Mouse (Mus musculus) spleen, adult 18-20 months (tissue): Measurements from ENCODE around the gene Iqca.

Experiments
- DNase-seq, 2 experiments: peaks; one replicate each; pipeline ENCODE4 v3.0.0; 2022; ENCODE audit warnings: mixed read lengths in 2 of 2

Gene Iqca

DNA sequence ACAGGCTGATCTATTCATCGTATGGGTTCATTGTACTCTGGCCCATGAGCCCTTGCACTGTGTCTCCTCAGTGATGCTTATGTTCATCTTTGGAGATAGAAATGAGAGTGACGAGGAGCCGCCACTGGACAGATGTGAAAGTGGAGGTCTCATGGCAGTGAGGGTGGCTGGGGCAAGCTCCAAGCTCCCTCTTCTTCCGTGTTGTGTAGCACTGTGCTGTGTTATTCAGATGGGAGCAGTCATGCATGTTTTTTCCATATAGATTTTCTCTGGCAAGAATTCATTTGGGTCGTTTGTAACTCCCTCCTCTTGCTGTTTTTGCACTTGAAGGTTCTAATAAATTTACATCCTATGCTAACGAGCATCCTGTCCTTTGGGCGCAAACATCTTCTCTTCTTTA lies 21.2 kb downstream of the Iqca start:
- no peak for DNase-seq

DNA sequence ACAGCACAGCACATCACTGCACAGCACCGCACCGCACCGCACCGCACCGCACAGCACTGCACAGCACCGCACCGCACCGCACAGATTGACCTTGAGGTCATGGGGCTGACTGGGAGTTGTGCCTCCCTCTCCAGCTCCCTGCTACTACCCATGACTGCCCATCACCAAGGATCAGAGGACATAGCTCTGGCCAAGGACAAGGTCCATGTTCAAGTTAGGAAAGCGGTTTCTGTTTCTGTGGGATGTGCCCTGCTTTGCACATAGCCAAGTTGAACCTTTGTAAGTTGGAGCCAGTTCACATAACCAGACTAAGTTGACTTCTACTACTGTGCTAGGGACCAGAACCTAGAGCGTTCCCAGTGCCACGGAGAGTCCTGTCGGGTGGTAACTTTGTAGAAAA lies 28.6 kb downstream of the Iqca start:
- DNase-seq: no peak

DNA sequence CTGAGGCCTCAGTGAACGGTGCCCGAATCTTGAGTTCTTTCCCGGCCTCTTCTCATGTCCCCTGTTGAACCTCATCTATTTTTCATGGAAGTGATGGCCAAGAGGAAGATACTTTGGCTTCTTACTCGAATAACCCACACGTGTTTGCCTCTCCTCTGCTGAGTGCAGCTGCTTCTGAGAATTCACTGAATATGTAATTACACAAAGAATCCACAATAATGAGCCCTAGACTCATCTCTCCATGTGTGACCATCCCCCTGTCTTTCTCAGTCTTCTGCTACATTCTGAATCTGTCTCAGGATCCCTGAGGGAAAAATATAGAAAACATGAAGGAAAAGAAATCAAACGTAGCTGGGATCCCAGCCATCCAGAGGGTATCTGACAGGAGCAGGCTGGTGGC lies 32.5 kb downstream of the Iqca start:
- no peak for DNase-seq

DNA sequence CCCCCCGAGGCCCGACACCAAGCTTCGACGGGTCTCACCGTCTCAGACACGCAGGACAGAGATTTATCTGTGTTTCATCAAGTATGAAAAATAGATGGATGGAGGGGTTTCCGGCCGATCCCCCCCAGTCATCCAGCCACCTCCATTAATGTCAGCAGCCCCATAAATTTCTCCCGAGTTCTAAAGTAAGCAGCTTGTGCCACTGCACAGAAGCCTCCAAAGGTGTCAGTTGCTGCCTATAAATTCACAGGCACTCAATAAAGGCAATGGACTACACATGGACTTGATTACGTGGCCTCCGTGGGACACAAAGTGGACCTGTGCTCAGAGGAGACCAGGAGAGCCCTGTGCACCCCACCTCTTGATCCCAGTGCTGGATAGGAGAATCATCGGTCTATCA lies 34.0 kb downstream of the Iqca start:
- DNase-seq: no peak

DNA sequence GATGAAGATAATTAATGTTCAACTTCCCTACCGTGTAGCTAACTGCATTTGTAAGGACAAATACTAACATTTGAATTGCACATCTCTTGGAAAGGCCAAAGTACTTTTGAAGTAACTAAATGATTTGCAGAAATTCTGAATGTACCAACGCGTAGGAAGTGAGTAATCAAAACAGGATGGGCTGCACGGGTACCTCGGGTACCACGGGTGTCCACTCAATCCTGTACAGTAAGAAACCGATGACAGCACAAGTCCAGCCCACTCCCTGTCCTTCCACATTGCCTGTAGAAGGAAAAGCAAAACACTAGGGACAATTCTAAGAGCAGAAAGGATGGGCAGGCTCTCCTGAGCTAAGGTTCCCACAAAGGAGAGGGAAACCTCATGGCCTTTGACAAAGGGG lies 36.0 kb downstream of the Iqca start:
- DNase-seq: no peak

DNA sequence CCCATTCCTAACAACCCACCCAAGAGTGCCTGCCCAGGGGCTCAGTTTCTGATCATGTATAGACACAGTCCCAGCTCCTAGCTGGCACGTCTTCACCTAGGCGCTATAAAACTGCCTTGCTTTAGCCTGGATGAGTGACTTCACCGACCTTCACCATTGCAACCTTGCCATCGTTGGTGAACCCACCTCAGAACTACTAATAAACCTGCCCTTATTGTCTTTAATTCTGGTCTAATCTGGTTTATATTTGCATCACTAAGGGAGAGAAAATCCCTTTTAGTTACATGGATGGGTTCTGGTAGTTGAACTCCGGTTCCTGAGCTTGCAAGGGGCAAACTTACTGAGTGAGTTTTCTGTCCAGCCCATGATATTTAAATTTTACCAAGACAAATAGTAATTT lies 38.6 kb downstream of the Iqca start:
- DNase-seq: no peak

DNA sequence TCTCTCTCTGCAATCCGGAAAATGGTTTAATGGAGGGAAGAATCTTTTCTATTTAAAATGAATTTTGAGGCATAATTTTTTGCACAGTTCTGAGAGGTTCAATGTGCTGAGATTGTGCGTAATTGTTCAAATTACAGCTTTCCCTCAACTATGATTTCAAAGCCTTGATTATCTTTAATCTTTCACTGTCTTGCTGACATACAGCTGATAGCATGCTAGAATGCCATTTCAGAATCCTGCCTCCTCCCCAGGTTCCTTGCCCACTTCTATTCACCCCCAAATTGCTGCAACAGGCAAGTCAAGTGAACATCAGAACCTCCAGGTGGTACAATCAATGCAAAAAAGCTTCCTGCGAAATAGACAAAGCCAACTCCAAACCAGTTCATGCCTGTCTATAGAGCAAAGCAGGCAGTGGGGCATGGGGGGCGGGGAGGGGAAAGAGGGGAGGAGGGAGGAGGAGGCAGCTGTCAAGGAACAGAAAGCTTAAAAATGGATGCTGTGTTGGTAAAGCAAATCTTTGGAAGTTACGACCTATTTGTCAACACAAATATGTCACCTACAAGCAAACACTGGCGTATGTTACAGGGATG lies 39.5 kb downstream of the Iqca start:
- no peak for DNase-seq

DNA sequence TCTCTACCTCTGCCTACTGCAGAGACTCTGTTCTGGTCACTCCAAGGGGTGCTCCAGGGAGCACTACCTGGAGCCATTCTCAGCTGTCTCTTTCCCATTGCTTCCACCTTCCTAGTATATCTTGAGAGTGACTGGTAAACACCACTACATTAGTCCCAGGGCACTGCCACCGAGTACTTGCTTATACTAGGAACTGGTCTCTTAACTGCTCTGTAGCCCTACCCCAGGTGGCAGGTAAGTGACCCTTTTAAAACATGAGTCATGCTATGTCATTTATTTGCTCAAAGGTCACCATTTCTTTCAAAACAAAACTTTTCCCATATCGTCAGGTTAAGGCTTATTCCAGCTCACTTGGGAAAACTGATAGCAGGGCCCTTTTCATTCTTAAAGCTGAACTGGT lies 40.5 kb downstream of the Iqca start:
- no peak for DNase-seq

DNA sequence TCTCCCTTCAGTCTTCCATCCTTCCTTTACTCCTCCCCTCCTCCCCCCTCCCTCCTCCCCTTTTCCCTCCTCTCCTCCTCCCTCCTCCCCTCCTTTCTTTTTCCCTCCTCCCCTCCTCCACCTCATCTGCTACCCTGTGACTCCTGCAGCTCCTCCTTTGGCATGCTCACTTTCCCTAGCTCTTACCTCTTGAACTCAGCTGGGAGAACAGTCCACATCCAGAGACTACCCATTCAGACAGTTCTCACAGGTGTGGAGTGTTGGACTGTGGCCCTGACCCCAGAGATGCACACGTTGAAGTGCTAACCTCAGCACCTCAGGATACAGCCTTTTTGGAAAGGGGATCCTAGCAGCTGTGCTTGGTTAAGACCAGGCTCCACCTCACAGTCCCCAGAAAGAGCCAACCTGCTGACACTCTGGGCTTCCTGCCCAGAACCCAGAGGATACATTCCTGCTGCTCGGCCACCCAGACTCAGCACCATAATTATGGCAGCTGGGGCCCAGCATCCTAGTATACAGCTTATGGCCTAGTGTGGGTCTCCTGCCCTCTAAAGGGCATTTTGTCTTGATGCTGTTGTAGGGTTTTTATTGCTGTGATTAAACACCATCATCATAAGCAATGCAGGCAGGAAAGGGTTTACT lies 41.9 kb downstream of the Iqca start:
- DNase-seq: no peak

DNA sequence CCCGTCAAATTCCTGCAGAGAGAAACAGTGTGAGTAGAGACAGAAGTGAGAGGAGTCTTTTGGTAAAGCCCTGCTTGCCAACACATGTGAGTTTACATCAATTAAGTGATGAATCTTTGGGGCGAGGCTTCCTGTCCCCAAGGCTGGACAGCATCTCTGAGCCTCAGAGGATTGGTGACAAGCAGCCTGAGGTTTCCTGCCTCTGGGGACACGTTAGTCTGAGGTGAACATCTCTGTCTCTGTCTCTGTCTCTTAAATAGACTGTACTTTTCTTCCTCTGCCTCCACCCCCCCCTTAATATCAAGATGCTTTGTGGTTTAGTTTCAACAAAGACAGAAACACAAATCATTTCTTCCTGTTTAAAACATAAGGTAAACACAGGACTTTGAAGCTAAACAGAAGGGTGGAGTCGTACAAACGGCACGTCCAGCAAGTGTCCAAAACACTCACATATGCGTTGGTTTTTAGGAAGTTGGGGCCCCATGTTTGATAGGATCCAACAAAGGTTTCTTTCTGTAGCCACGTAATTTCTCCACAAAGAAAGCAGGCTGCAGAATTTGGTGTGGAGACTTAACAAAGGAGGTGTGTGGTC lies 49.2 kb downstream of the Iqca start:
- DNase-seq: no peak

DNA sequence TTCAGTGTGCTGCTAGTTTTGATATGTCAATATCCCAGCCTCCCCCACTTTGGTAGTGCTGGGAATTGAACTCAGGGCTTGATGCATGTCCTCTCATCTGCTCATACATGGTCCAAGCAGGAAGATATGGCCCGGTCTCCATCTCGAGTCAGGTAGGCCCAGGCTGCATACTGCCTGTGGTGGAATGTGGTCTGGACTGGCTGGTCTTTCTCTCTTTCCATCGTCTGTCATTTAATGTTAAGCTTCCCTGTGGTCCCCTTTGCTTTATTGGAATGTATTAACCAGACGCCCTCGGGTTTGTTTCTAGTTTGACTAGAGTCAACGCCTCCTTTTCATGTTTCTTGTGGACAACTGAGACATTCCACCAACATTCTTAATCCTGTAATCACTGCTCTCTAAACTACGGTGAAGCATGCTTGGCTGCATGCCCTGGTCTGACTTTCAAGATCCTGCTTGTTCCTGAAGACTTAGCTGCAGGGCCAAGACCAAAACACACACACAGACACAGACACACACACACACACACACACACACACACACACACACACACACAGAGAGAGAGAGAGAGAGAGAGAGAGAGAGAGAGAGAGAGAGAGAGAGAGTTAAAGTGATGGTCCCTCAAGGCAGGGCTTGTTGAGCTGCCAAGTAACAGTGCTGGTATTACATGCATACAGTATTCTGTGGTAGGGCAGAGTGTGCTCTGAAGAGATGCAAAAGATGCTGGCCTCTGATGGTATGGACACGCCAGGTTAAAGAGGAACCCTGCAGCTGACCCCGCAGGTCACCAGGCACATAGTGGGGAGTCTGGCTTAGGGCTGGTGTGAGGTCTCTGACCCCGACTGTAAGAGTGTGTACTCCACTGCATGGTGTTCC lies 52.6 kb downstream of the Iqca start:
- no peak for DNase-seq

DNA sequence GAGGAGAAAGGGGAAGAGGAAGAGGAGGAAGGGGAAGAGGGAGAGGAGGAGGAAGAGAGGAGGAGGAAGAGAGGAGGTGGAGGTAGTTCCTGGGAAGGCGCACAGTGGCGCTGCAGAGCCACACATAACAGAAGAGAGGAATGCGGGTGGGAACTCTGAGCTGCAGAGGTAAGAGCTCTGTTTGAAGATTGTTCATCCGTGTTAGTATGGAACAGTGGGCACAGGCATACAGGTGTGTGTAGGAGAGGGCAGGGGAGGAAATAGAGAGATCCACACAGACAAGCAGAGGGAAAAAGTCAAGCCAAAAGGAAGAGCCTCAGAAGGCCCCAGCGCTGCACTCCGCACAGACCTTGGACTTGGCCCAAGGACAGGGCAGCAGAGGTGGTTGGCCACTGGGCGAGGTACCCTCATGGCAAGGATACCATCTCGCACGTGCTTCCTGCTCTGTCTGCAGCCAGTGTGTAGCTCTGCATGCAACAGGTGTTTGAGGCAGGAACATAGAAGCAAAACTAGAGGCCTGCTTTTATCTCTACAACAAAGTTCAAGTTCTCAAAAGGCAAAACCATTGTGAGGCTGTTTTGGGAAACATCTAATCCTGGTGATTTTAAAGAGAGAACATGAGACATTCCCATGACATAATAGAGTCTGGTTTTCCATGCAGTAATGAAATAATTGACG lies 60.2 kb downstream of the Iqca start:
- DNase-seq: no peak

DNA sequence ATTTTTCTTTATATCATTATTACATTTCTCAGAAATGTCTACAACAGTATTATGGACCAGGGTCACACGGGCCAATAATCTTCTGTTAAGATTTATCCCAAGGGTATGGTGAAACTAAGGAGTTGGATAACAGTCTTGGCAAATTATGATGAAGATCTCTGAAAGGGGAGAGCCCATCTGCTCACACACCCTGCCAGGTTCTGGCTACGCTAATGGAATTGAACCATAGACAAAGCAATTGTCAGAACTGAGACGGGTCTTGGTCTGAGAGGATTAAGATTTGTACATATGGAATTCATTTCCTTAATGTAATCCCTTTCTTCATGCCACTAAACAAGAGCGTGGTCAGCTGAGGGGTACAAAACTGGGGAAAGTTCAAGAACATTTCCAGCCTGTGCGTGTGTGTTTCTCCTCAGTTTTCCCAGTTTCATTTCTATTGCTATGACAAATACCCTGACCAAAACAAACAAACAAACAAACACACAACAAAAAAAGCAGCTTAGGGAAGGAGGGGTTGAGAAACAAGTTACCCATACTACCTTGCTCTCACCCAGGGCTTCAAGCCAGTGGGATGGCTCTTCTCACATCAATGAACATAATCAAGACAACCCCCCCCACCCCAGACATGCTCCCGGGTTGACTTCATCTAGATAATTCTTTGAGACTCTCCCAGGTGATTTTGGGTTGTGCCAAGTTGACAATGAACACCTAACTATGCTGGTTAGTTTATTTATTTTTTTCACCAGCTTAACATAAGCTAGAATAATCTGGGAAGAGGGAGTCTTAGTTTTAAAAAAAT lies 64.8 kb downstream of the Iqca start:
- DNase-seq: no peak

DNA sequence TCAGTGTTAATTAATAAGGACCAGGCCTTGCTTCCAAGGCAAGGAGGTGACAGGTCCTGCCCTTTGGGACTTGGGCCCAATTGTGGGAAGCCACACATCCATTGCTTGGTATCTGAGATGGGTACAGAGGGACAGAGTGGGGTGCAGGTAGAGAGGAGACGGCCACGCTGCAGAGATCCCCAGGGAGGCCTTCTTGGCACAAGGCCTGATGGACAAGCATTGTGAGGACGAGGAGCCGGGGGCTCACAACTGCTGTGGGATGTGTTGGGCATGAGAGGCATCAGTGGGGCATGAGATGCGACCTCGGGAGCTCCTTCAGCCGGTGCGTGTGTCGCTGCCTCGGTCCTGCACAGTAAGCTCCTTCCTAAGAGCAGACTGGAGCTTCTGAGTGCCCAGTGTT lies 66.7 kb downstream of the Iqca start:
- DNase-seq: no peak

DNA sequence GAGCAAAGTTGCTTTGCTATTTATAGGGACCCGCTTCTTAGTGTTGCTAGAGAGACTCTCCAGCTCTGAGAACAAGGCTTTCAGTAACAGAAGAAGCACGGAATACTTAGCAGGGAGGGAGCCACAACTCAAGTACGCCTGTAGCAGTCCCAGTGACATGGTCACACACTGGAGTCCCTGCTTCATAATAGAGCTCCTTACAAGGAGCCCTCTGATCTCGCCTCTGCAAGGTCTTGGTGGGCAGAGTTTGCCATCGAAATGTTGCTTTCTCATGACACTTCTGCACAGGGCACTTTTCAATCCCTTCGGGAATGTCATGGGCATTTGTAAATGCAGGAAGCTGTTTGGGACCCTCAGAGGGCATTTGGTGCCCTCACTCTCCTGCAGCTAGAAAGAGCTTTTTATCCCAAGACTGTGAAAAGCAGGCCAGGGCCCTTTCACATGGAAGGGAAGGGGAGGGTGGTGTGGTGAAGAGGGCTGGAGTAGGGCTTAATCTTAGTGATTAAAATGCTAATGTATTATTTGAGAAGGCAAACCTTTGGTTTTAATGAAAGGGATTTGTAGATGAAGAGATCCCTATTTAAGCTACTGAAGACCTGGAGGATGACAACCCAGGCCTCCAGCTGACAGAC lies 67.6 kb downstream of the Iqca start:
- no peak for DNase-seq

DNA sequence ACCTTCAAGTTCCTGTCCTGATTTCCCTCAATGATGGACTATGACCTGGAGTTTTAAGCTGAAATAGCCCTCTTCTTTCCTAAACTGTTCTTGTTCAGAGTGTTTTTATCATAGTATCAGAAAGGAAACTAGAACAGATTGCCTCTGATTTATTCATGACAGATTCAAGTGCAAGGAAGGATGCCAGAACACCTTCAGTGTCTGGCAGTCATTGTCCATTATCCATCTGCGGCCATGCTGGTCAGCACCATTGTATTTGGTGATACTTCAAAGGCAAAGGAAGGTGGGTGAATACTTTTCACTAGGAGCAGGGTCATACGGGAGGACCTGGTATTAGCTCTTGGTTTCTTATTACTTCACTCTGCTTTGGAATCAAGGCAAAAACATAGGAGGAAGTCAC lies 76.9 kb downstream of the Iqca start:
- no peak for DNase-seq

DNA sequence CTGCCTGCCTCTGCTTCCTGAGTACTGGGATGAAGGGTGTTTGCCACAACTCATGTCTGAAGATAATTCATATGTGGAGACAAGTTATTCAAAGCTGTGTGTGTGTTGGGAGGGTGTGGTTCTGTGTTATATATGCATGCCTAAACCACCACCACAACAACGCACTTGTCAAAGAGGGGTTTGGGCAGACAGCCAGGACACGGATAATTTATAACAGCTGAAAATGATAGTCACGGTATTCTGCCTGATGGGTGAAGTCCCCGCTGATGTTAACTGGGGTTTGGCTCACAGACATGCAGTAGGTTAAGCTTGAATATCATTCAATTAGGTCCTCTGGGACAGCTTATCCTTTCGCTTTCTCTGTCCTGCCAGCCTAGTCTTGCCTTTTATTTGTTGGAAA lies 78.4 kb downstream of the Iqca start:
- no peak for DNase-seq

DNA sequence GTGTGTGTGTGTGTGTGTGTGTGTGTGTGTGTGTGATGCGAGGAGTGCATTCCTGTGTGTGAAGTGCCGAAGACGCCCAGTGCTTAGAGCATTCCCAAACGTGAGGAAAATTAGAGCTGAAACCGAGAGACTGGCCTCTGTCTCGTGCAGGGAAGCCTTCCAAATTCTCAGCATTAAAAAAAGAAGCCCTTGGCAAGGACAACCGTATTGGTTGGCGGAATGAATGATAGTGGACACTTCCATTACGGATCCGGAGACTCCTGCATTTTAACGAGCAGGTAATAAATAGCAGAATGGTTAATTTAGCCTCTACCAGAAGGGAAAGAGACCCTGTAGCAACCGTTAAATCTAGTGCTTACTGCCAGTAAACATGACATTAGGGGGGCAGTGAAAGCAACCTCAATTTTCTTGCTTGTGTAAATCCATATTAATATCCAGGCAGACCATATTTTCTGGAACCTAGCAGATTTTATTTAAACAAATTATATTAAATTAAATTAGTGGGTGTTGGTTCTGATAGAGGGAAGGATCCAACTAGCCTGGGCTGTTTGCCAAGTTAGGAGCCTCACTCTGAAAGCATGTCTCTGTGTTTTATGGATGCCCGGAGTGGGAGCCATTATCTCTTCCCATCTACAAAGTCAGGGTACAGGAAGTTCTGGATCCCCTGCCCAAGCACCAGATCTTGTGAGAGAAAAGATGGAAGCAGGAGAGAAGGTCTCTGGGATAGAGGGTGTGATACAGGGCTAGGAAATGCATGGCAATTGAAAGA lies 81.2 kb downstream of the Iqca start:
- DNase-seq: no peak

DNA sequence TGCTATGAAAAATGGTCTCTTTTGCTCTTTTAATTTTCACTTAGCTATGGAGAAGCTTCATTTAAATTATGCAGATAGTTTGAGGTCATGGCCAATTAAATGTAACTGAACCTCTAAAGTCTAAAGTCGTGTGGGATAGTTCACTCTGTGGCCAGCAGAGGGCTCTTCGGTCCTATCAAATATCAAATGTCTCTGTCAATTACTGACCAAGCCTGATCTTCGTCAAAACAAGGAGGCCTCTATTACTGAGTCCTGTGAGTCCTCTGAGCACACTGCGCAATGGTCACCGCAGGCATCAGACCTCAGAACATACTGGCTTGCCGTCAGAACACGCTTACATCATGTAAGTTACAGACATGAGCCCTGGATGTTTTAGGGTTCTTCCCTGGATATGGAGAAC lies 92.6 kb downstream of the Iqca start:
- DNase-seq: peak in 1 of 2 experiments; percentile 42

DNA sequence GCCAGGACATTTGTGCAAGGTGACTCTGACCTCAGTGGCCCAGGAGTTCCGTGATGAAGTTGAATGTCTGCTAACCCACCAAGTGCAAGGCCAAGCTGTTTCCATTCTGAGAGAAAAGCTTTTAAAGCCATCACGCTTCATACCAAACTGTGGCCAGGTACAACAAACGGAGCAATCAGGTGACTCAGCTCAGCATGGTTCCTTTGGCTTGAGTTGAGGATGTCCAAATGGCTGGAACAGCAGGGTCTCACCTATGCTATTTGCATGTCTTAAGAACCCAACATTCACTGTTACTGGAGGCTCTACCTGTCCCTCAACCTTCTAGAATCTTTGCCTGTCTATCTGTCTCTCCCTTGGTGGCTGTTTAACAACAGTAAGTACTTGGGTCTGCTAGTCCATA lies 93.1 kb downstream of the Iqca start:
- no peak for DNase-seq

DNA sequence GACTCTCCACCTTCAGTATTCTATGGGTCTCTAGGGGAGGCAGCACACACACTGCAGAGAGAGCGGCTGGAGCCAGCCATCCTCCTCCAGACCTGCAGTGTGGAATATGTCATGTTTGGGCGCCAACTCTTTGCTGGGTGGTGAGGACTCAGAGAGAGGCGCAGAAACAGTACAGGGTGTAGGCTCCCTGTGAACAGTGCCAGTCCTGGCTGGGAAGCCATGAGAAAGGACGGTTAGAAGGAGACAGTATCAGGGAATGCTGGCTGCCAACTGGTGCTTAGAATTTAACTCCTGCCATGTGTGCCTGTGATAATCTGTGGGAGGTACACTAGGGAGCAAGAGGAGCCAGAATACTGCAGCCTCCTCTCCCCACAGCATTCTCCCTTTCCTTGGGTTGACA lies 98.2 kb downstream of the Iqca start:
- DNase-seq: no peak
